Mouse (Mus musculus) CH12F3 (cell line): ENCODE data around the gene Pdcd1.
"Not testable (repeated sequence)": the region's sequence is repeated elsewhere in the genome, so short reads cannot be mapped to it uniquely, and the experiment has no call there.

Experiments used
- in situ Hi-C: fragments of 300-500 bp; cut with MboI; formaldehyde crosslinking; loops from 2 replicates; pipeline ENCODE4 v1.14.3; 2020; ENCODE audit warnings: low sequenced_read_pairs

The Pdcd1 gene

DNA sequence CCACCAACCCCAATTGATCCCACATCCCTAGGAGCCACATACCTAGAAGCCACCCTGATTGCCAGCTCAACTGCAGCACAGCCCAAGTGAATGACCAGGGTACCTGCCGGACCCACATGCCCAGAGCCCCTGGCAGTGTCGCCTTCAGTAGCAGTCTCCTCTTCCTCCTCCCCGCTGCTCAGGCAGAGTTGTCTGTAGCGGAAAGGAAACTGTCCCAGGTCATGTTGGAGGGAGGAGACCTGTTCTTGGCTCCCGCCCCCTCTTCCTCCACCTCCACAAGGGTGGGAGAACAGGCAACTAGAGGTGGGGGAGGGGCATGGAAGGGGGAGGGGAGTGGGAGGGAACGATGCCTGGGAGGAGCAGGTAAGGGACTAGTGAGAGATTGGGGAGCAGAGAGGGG, at the start of gene Pdcd1:
Gene Pdcd1 (minus strand): TSS at position 181 of the 400 bp plus-strand sequence.
- in situ Hi-C loops: no loop called here

DNA sequence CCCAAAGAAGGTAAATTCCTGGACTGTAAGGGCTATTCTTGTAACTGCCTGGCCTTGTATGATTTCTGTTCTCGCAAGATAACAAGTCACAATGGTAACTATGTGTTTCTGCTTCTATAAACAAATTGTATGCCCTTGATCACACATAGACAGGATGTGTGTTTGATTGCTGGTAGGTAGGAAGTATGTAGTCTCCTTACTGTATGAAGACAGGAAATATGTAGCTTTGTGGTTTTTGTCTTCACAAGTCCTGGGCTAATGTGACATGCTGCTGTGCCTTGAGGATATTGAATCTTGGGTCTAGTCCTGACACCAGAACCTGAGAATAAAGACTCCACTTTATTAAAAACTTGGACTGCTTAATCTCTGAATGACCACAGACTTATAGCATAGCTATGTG, 39.4 kb upstream of the Pdcd1 start:
- in situ Hi-C loops: loop anchor here (25.0 kb wide), 1 partner anchor 104 kb away; the partner anchor contains the start of gene Gal3st2c

DNA sequence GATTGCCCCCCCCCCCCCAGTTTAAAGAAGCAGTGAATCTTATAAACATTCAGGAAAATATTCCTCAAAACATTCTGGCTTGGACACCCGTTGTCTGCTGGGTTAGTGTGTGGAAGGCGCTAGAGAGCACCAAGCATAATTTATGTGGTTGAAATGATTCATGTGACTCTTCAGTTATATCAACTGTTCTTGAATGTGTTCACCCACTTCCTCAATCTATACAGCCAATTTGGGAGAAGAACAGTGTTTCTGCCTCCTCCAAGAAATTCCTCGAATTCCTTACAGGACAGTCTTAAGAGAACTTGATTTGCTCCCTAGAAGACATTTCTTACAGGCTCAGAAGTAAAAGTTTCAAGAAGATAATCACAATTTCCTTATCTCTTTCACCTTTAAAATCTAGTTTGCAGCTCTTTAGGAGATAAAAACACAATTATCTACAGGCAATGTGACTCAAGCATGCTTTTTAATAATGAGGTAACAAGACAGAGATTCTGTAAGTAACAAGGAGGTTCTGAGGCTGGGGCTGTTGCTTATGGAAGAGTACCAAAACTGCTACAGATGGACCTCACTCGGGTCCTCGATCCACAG, 34.1 kb upstream of the Pdcd1 start:
- in situ Hi-C loops: loop anchor here (25.0 kb wide), 1 partner anchor 99 kb away; the partner anchor contains the start of gene Gal3st2c

DNA sequence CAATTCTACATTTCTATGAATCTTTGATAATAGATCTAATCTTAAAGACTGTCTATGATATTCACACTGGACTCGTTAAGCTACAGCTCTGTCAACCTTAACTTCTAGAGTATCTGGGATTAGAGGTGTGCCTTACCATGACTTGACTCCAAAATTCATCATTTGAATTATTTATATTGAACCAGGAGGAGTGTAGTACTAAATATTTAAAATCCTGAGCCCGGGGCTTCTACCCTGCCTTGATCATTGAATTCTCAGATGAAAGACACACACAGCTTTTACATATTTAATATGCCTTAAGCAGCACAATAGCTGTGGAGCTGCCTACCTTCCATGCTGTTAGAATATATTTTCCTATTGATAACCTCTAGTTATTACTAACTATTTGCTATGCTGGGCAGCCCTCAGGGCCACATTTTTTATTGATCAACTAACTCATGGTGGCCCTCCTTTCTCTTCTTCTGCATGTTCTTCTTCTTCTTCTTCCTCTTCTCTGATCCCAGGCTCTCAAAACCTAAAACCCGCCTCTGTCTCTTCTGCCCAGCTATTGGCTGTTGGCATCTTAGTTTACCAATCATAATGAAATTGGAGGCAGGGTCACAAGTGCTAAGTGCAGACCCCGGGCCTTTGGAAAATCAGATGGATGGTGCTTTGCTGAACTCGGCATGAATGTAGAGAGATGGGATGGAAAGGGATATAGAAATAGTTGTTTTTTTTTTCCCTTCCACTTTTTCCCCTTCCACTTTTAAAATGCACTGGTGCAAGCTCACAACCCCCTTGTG, 33.2 kb upstream of the Pdcd1 start:
- in situ Hi-C loops: loop anchor here (25.0 kb wide), 1 partner anchor 98 kb away; the partner anchor contains the start of gene Gal3st2c

DNA sequence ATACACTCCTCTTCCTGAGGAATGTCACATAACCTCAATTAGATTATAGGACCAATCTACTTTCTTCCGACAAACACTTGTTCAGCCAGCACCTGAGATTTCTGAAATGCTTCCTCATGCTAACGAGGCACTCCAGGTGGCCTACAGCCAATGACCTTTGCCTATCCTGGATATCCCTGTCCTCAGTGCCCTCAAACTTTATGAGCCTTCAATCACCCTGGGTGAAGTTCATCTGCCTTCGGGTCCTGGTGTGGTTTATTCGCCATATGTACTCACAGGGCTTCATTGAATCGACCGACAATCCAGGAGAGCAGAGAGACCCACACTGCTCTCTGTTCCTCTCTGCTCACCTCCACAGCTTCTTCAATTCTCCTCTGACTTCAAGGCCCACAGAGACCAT, 29.4 kb upstream of the Pdcd1 start:
- in situ Hi-C loops: loop anchor here (25.0 kb wide), 1 partner anchor 94 kb away; the partner anchor contains the start of gene Gal3st2c

DNA sequence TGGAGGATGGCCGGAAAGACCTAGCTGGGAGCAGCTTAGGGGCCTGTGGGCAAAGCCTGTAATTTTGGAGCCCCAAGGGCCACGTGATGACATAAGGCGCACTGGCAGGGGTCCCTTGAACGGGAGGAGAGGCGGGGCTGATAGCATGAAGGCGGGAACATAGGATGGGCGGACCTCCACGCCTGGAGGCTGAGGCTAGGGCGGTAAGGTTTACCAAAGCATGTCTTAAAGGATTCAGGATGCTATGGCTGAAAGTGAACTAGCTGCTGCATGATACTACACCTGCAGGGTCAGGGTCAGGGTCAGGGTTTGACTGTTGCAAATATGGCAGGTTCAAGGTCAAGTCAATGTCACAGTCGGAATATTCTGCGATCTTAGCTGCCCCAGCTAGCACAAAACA, 28.8 kb upstream of the Pdcd1 start:
- in situ Hi-C loops: loop anchor here (25.0 kb wide), 1 partner anchor 94 kb away; the partner anchor contains the start of gene Gal3st2c

DNA sequence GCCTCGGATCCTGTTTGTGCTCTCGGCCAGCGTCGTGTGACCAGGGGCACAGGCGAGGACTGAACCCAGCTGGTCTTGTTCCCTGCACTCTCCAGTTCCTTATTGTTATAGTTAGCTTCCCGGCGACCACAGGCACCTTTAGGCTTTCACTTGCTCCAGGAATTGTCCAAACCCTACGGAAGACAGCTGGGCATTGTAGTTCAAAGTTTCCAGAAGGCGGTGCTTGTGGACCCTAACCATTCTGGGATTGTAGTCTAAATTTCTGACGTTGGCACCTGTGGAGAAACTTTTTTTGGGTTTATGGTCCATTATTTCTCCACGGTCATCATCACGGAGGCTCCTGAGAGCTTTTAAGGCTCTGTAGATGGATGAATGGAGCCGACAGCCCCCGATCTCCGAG, 28.4 kb upstream of the Pdcd1 start:
- in situ Hi-C loops: loop anchor here (25.0 kb wide), 1 partner anchor 93 kb away; the partner anchor contains the start of gene Gal3st2c

DNA sequence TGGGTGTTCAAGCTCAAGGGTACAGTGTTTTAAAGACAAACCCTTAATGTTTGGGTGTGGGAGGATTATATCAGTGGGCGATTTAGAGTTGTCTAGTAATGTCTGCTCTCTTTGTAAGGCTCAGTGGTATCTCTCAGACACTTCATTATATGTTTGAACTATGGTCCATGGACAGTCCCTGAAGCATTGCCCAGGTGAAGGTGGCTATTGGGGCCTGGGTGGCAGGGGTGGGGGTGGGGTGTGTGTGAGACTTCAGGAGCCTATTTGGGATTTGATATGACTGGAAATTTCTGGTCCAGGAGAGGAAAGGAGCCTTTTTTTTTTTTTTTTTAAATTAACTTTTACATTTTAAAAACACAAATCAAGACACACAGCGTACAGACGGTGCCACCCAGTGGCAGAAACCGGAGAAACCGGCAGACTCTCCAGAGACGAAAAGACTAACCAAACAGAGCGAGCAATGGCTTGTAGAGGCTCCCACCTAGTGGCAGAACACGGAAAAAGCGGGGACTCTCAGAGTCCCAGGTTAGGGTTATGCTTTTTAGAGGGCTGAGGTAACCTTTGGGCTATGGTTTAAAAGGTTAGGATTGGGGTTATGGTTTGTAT, 26.6 kb upstream of the Pdcd1 start:
- in situ Hi-C loops: loop anchor here (25.0 kb wide), 1 partner anchor 92 kb away; the partner anchor contains the start of gene Gal3st2c

DNA sequence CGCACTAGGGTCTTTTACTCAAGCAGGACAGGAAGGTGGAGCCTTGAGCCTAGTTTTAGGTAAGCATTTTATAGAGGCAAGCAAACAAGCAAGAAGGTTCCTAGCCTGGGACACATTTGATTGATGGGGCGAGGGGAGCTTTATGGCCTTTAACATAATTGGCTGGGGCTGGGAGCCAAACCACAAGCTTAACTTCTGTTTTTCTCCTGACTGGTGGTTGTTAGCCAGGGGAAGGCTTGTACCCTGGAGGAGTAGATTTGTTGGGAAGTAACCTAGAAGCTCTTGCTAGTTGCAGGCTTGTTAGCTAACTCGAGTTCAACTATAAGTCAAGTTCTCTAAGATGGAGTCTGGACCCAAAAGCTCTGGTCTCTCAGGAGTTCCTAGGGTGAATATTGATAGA, 26.0 kb upstream of the Pdcd1 start:
- in situ Hi-C loops: loop anchor here (25.0 kb wide), 1 partner anchor 91 kb away; the partner anchor contains the start of gene Gal3st2c

DNA sequence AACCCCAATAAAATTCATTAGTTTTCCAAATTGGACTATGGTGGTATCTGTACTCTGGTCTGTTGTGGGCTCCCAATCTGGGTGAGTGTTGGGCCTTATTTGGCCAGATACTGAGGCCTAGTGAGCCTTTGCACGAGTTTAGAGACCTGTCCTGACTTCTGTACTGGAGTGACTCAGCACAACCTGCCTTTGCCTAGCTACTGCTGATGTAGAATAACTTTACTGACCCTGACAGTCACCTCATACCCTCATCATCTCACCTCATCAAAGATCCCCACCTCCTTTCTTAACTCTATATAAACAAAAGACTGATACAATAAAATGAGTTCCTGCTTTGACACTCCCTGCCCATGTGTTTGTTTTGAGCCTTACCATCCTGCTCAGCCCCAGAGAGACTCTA, 24.3 kb upstream of the Pdcd1 start:
- in situ Hi-C loops: loop anchor here (25.0 kb wide), 1 partner anchor 89 kb away; the partner anchor contains the start of gene Gal3st2c

DNA sequence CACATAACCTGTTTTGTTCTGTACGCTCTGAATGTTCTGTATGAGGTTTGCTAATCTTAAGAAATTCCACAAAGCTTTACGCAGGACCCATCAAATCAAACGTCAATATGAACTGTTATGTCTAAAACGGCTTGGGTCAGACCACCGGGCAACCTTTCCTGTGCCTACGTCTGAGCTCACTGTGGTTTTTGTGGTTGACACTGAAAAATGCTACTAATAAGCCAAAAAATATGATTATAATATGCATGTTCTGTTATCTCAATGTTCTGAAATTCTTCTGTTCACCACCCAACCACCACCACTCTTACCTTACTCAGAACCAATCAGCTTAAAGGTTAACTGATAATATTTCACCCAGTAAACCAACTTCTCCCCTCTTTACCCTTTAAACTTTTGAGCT, 22.4 kb upstream of the Pdcd1 start:
- in situ Hi-C loops: loop anchor here (25.0 kb wide), 1 partner anchor 87 kb away; the partner anchor contains the start of gene Gal3st2c

DNA sequence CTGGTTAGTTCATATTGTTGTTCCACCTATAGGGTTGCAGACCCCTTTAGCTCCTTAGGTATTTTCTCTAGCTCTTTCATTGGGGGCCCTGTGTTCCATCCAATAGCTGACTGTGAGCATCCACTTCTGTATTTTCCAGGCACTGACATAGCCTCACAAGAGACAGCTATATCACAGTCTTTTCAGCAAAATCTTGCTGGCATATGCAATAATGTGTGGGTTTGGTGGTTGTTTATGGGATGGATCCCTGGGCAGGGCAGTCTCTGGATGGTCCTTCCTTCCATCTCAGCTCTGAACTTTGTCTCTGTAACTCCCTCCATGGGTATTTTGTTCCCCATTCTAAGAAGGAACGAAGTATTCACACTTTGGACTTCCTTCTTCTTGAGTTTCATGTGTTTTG, 5.9 kb upstream of the Pdcd1 start:
- in situ Hi-C loops: not testable (repeated sequence)

DNA sequence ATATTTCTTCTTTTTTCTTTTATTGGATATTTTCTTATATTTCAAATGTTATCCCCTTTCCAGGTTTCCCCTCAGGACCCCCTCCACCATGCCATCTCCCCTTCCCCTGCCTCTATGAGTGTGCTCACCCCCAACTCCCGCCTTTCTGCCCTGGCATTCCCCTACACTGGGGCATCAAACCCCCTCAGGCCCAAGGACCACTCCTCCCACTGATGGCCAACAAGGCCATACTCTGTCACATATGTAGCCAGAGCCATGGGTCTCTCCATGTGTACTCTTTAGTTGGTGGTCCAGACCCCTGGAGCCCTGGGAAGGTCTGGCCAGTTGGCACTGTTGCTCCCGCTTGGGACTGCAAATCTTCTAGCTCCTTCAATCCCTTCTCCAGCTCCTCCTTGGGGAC, 5.0 kb upstream of the Pdcd1 start:
- in situ Hi-C loops: no loop called here

DNA sequence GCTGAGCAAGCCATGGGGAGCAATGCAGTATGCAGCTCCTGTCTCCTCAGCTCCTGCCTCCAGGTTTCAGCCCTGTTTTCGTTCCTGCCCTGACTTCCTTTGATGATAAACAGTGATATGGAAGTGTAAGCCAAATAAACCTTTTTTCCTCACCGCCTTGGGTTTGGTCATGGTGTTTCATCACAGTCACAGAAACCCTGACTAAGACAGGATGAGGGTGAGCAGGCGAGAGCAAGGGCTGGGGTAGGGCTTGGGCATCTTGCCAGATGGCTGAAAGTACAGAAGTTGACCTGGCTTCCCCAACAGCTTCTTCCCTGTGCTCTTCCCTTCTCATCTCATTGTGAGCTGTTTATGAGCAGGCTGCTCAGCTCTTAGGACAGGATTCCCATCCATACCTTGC, 3.6 kb upstream of the Pdcd1 start:
- in situ Hi-C loops: no loop called here

DNA sequence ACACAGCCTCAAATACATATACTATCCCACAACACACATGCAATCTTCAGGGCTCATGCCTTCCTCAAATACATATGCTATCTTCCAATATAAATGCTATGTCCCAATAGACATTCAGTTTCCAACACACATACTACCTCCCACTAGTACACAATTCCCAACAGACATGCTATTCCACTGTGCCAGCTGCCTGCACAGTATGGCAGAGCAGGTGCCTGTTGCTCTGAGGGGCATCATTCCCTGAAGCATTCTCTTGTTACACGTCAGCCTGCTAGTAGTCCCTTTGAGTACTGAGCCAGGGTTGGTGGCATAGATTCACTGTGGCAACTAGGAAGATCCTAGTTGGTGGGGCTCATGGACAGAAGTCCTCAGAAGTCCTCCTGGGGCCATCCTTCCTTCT, 2.1 kb upstream of the Pdcd1 start:
- in situ Hi-C loops: no loop called here

DNA sequence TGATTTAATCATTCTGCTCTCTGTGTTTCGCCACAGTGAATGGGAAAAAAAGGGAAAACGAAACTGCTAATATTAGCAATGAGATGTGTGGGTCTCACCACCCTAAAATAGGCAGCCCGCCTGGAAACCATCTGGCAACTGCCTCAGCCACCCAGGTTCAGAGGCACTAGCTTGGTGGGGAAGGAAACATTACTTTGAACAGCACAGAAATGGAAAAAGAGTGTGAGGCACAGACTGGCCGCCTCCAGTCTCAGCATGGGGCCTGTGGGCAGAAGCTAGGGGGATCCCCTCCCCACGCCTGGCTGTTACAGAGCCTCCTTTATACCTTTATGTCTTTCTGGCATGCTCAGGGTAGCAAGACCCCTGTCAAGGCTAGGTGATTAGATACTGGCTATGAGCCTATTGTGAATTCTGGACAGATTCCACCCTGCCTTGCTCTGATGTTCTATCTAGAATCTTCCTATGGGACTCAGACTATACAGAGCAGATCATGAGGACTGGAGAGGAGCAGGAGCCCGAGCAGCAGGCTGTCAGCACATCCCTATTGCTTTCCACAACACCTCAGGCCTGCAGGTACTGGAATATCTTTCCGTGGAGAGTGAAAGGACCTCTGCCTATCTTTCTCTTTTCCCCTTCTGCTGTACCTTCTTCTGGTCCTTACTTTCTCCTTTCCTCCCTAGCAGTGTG, 1.3 kb upstream of the Pdcd1 start:
- in situ Hi-C loops: no loop called here

DNA sequence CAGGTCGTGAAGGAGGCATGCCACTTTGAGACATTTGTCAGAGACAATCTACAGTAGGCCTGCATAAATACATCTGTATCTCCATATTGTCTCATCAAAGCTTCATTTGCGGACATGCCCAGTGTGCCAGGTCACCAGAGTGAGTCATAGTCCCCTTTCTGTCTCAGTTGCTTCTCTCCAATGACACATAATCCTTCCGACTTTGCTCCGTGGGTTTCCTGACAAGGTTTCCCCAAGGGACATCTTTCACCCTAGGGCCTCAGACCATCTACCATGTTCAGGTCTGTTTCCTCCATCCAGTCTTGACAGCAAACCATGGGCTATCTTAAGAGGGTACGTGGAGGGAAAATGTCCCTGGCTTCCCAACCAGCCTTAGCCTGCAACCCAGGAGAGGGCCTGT, 1.2 kb downstream of the Pdcd1 start:
- in situ Hi-C loops: no loop called here

DNA sequence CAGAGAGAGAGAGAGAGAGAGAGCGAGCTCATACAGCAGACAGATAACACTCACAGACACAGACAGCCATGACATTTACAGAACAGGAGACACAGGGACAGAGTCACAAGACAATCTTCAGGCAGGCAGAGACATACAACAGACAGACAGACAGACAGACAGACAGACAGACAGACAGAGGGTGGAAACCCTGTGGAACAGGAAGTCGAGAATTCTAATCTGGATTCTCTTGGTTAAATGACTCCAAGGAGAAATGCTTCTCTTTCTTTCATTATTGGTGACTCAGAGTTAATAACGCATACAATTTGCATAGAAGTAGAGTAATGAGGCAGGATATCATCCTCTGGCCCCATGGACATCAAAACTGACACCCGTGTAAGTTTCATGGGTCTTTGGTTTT, 5.8 kb downstream of the Pdcd1 start:
- in situ Hi-C loops: no loop called here

DNA sequence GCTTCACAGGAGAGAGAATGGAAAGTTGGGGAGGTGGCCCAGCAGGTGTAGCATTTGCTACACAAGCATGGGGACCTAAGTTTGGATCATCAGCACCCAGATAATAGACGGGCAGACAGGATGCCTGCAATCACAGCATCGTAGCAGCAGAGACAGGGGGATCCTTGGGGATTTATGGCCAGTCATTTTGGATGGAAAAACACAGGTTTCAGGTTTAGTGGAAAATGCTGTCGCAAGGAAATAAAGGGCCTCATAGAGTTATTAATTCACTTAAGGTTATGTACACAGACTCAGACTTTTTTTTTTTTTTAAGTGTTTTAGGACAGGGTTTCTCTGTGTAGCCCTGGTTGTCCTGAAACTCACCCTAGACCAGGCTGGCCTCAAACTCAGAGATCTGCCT, 6.8 kb downstream of the Pdcd1 start:
- in situ Hi-C loops: no loop called here

DNA sequence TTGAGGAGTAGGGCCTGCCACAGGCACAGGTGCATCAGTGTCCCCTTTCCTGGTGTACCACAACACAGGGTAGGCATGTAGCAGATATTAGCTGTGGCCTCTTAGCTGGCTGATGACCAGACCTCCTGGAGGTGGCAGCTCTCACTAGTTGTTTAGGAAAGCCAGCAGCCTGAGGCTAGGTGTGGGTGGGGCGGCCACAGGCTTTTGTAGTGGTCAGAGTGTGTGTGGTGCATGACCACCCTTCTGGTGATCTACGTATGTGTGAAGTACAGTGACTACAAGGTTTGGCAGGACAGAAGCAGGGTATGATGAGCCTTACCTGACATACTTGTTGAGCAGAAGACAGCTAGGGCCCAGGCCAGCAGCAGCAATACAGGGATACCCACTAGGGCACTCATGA, 12.0 kb downstream of the Pdcd1 start:
- in situ Hi-C loops: no loop called here
